In genomic region chr14:74853759-74854100, GRCm38 (mm10) we compare ENCODE assay signal across 9 mouse cellular contexts.
DNase-seq lines count a peak whose midpoint lies in the region; ATAC-seq and TF ChIP-seq lines count a peak whose summit lies in the region.
"Had no signal": no experiment of that assay in that cellular context is flagged by ENCODE, and none has a peak within 500 bp of the region (broad histone marks: within the 10 kb centered on the region; RNA-seq: fewer than 3 reads in every experiment).

No protein-coding gene starts in this region.

- peaks cover 30% of the 10 kb centered on the region for H3K4me1 ChIP-seq in forebrain, embryonic 10.5 days
- peaks cover 8% of the 10 kb centered on the region for H3K4me1 ChIP-seq in forebrain, embryonic 11.5 days (replicated peaks; ENCODE audit: control insufficient read depth, insufficient read depth, low read length)
- peaks cover 11% of the 10 kb centered on the region; the same call in 1 of the 2 replicates for H3K4me1 ChIP-seq in kidney, adult 2 months (ENCODE audit: control insufficient read depth, insufficient read depth, low read length)
- peaks cover 27% of the 10 kb centered on the region for H3K4me1 ChIP-seq in embryonic facial prominence, embryonic 15.5 days
- H3K4me1 ChIP-seq in limb, embryonic 10.5 days: peaks cover 14% of the 10 kb centered on the region

- TF ChIP-seq POLR2A in kidney, adult 2 months (IDR thresholded peaks at IDR 0.05; ENCODE audit: low read depth, low read length): no peak

- TF ChIP-seq CTCF in kidney, adult 2 months (conservative IDR thresholded peaks at IDR 0.05; ENCODE audit: insufficient read depth, insufficient read length, low read depth, low read length): no peak

- H3K27me3 ChIP-seq in forebrain, embryonic 10.5 days (ENCODE audit: poor library complexity, severe bottlenecking): no peaks in the 10 kb centered on the region
- H3K27me3 ChIP-seq in forebrain, embryonic 11.5 days (ENCODE audit: control insufficient read depth, insufficient read depth, low read length): no peaks in the 10 kb centered on the region
- no peaks in the 10 kb centered on the region for H3K27me3 ChIP-seq in kidney, adult 2 months (replicated peaks; ENCODE audit: control insufficient read depth, insufficient read depth, low read length)
- H3K27me3 ChIP-seq in embryonic facial prominence, embryonic 15.5 days: no peaks in the 10 kb centered on the region
- H3K27me3 ChIP-seq in limb, embryonic 10.5 days (ENCODE audit: low read depth, poor library complexity, severe bottlenecking): no peaks in the 10 kb centered on the region

- WGBS in forebrain, embryonic 10.5 days: 83% methylated on average over 4 of the region's 4 CpGs
- WGBS in forebrain, embryonic 11.5 days: 78% methylated on average over 4 of the region's 4 CpGs
- WGBS in kidney, adult 2 months: 63% methylated on average over 4 of the region's 4 CpGs
- 65% methylated on average over 4 of the region's 4 CpGs for WGBS in embryonic facial prominence, embryonic 15.5 days
- WGBS in limb, embryonic 10.5 days: 93% methylated on average over 4 of the region's 4 CpGs

- no peaks in the 10 kb centered on the region for H3K9me3 ChIP-seq in forebrain, embryonic 10.5 days
- no peaks in the 10 kb centered on the region for H3K9me3 ChIP-seq in forebrain, embryonic 11.5 days (ENCODE audit: control insufficient read depth, low read length)
- no peaks in the 10 kb centered on the region for H3K9me3 ChIP-seq in embryonic facial prominence, embryonic 15.5 days (replicated peaks)
- H3K9me3 ChIP-seq in limb, embryonic 10.5 days (replicated peaks): no peaks in the 10 kb centered on the region

- no peak for DNase-seq in forebrain, embryonic 10.5 days (ENCODE audit: extremely low spot score, low spot score)
- DNase-seq in forebrain, embryonic 11.5 days (ENCODE audit: low spot score): no peak
- no peak for DNase-seq in kidney, adult 2 months
- no peak for DNase-seq in kidney, adult 8-10 months
- no peak for DNase-seq in limb, embryonic 10.5 days (ENCODE audit: low spot score)
- DNase-seq in cerebellum, adult 11 months: no peak

- no peak overlapping the region for H3K9ac ChIP-seq in forebrain, embryonic 11.5 days (ENCODE audit: low read length)
- no peak overlapping the region for H3K9ac ChIP-seq in embryonic facial prominence, embryonic 15.5 days

- H3K4me3 ChIP-seq in forebrain, embryonic 10.5 days: no peak overlapping the region
- H3K4me3 ChIP-seq in forebrain, embryonic 11.5 days (ENCODE audit: low read depth, low read length): no peak overlapping the region
- H3K4me3 ChIP-seq in kidney, adult 2 months (ENCODE audit: insufficient read depth, low read depth, low read length): no peak overlapping the region
- no peak overlapping the region for H3K4me3 ChIP-seq in embryonic facial prominence, embryonic 15.5 days (replicated peaks)
- H3K4me3 ChIP-seq in limb, embryonic 10.5 days: no peak overlapping the region

- 0 out of 2 replicates have a peak, but pooled peaks cover 3% of the 10 kb centered on the region for H3K36me3 ChIP-seq in forebrain, embryonic 10.5 days (replicated peaks)
- H3K36me3 ChIP-seq in forebrain, embryonic 11.5 days (ENCODE audit: control insufficient read depth, insufficient read depth, low read length): no peaks in the 10 kb centered on the region
- H3K36me3 ChIP-seq in kidney, adult 2 months (ENCODE audit: control insufficient read depth, insufficient read depth, low read length): no peaks in the 10 kb centered on the region; the same call in 1 of the 2 replicates
- 0 out of 2 replicates have a peak, but pooled peaks cover 7% of the 10 kb centered on the region for H3K36me3 ChIP-seq in embryonic facial prominence, embryonic 15.5 days
- H3K36me3 ChIP-seq in limb, embryonic 10.5 days: peaks cover 9% of the 10 kb centered on the region; the same call in 1 of the 2 replicates

- H3K4me2 ChIP-seq in forebrain, embryonic 11.5 days (ENCODE audit: low read depth, low read length, severe bottlenecking): no peak overlapping the region
- H3K4me2 ChIP-seq in embryonic facial prominence, embryonic 15.5 days (replicated peaks): 0 out of 2 replicates have a peak overlapping the region, but pooled peaks have one; percentile 18

- no peak for ATAC-seq in forebrain, embryonic 11.5 days (replicated peaks; ENCODE audit: low FRiP score)
- no peak for ATAC-seq in embryonic facial prominence, embryonic 15.5 days (ENCODE audit: insufficient number of reproducible peaks, low FRiP score, low TSS enrichment, low read depth)
- no peak for ATAC-seq in frontal cortex, adult (ENCODE audit: low TSS enrichment)
- ATAC-seq: activated CD4-positive, CD25-positive, alpha-beta regulatory T cell, adult 4 months had no signal

- H3K27ac ChIP-seq in forebrain, embryonic 10.5 days: peak overlapping the region; percentile 78
- no peak overlapping the region for H3K27ac ChIP-seq in forebrain, embryonic 11.5 days (ENCODE audit: low read depth, low read length)
- 0 out of 2 replicates have a peak overlapping the region, but pooled peaks have one; percentile 90 for H3K27ac ChIP-seq in kidney, adult 2 months (ENCODE audit: insufficient read depth, low read depth, low read length)
- peak overlapping the region; percentile 82; the same call in 1 of the 2 replicates for H3K27ac ChIP-seq in embryonic facial prominence, embryonic 15.5 days (replicated peaks)
- peak overlapping the region; percentile 72; the same call in 1 of the 2 replicates for H3K27ac ChIP-seq in limb, embryonic 10.5 days
